Mouse (Mus musculus): ENCODE measurements around the gene Phactr3. TPM values are rescaled to one million over a fixed set of nuclear protein-coding genes. Genes with fewer than 3 reads are reported as not detected.

Gene Phactr3
- total and polyA plus RNA-seq, 3 experiments, result not detected

GRCm38 (mm10) chr2:178326067-178326466 lies 207.3 kb downstream of the Phactr3 start:
- Histone ChIP-seq H3K9ac (ENCODE audit: control insufficient read depth, low read depth, low read length, poor library complexity, severe bottlenecking) (no peak overlapping the region), H3K27ac (ENCODE audit: control insufficient read depth, low read depth, low read length) (no peak overlapping the region), H3K4me1 (ENCODE audit: control insufficient read depth in 1 of 2, insufficient read depth in 2 of 2, low read length in 2 of 2) (no peaks in the 10 kb centered on the region), H3K36me3 (ENCODE audit: control insufficient read depth in 1 of 2, insufficient read depth in 2 of 2, low read length in 2 of 2) (no peaks in the 10 kb centered on the region), H3K27me3 (ENCODE audit: control insufficient read depth in 1 of 2, insufficient read depth in 2 of 2, low read length in 2 of 2) (no peaks in the 10 kb centered on the region), H3K4me3 (ENCODE audit: control insufficient read depth in 1 of 2, insufficient read depth in 1 of 2, low read depth in 2 of 2, low read length in 2 of 2) (no peak overlapping the region), H3K79me2 (ENCODE audit: control insufficient read depth, insufficient read depth, low read length, poor library complexity) (no peaks in the 10 kb centered on the region), H3K9me3 (replicated peaks; ENCODE audit: insufficient read depth, low read length) (no peaks in the 10 kb centered on the region)
- no peak for TF ChIP-seq CTCF (IDR thresholded peaks at IDR 0.05 in 2 of 3, conservative IDR thresholded peaks at IDR 0.05 in 1 of 3; ENCODE audit: control insufficient read depth in 1 of 3, insufficient read depth in 1 of 3, low read depth in 2 of 3, low read length in 3 of 3, poor library complexity in 1 of 3, severe bottlenecking in 1 of 3)
- TF ChIP-seq ZC3H11A (IDR thresholded peaks at IDR 0.05; ENCODE audit: low read depth, low read length), result no peak
- no peak for TF ChIP-seq POLR2AphosphoS2 (IDR thresholded peaks at IDR 0.05; ENCODE audit: low read length)
- TF ChIP-seq GATA1 (IDR thresholded peaks at IDR 0.05; ENCODE audit: low read depth, low read length), result no peak
- no peak for DNase-seq (ENCODE audit: low read depth, low spot score)

DNA sequence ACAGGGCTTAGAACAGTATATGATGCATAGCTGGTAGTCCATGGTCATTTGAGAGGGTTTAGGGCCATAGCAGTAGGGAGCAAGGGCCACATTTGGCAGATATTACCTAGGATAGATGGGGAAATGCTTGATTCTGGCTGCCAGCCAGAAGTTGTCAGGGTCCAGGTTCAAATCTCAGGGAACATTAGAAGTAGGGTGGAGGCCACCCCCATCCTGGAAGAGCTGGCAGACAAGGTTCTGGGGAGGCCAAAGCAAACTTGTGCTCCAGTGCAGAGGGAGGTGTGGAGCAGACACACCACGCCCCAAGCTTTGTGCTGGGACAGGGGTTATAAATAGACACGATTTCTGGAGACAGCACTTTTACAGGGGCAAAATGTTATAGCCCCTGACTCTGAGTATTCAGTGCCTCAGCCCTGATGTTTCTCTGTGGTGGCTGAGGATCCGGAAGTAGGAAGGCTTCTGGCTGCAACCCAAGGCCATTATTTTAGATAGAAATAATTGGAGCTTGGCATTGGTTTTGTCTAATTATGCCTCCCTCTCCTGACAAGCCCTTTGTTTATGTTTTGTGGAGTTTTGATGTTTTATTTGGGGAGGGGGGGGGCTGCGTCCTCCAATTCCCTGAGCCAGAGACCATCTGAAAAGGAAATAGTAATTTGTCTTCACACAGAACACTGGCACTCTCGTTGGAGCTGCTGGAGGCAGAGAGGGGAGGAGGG lies 208.1 kb downstream of the Phactr3 start:
- no peak for DNase-seq (ENCODE audit: low read depth, low spot score)
- TF ChIP-seq ZMIZ1 (IDR thresholded peaks at IDR 0.05; ENCODE audit: low read depth, low read length) (no peak), E2F4 (IDR thresholded peaks at IDR 0.05; ENCODE audit: borderline replicate concordance, low read depth, low read length) (no peak), UBTF (IDR thresholded peaks at IDR 0.05; ENCODE audit: borderline replicate concordance, insufficient read depth, low read depth, low read length) (no peak), MEF2A (IDR thresholded peaks at IDR 0.05; ENCODE audit: extremely low read depth, insufficient replicate concordance, low read depth, low read length, poor library complexity, severe bottlenecking) (no peak), ETS1 (IDR thresholded peaks at IDR 0.05; ENCODE audit: low read depth, low read length) (no peak), BHLHE40 (IDR thresholded peaks at IDR 0.05; ENCODE audit: borderline replicate concordance, low read depth, low read length) (no peak), CHD2 (IDR thresholded peaks at IDR 0.05; ENCODE audit: low read length) (no peak), MAZ (IDR thresholded peaks at IDR 0.05; ENCODE audit: low read depth, low read length) (no peak), CTCF (IDR thresholded peaks at IDR 0.05 in 2 of 3, conservative IDR thresholded peaks at IDR 0.05 in 1 of 3; ENCODE audit: control insufficient read depth in 1 of 3, insufficient read depth in 1 of 3, low read depth in 2 of 3, low read length in 3 of 3, poor library complexity in 1 of 3, severe bottlenecking in 1 of 3) (no peak), MYB (IDR thresholded peaks at IDR 0.05; ENCODE audit: low read depth, low read length) (no peak)
- H3K27ac ChIP-seq (ENCODE audit: control insufficient read depth, low read depth, low read length), result no peak overlapping the region
- no peaks in the 10 kb centered on the region for H3K36me3 ChIP-seq (ENCODE audit: control insufficient read depth in 1 of 2, insufficient read depth in 2 of 2, low read length in 2 of 2)
- H3K79me2 ChIP-seq (ENCODE audit: control insufficient read depth, insufficient read depth, low read length, poor library complexity), result no peaks in the 10 kb centered on the region
- no peak overlapping the region for H3K9ac ChIP-seq (ENCODE audit: control insufficient read depth, low read depth, low read length, poor library complexity, severe bottlenecking)
- no peaks in the 10 kb centered on the region for H3K9me3 ChIP-seq (replicated peaks; ENCODE audit: insufficient read depth, low read length)
- no peaks in the 10 kb centered on the region for H3K27me3 ChIP-seq (ENCODE audit: control insufficient read depth in 1 of 2, insufficient read depth in 2 of 2, low read length in 2 of 2)
- no peak overlapping the region for H3K4me3 ChIP-seq (ENCODE audit: control insufficient read depth in 1 of 2, insufficient read depth in 1 of 2, low read depth in 2 of 2, low read length in 2 of 2)
- no peaks in the 10 kb centered on the region for H3K4me1 ChIP-seq (ENCODE audit: control insufficient read depth in 1 of 2, insufficient read depth in 2 of 2, low read length in 2 of 2)

Measured in MEL (cell line).